ENCODE assay signal across 18 mouse cellular contexts in genomic region chr7:83827402-83828076, GRCm38 (mm10). TPM values are rescaled to one million over a fixed set of nuclear protein-coding genes. Genes with fewer than 3 reads are reported as not detected.
"Had no signal": no experiment of that assay in that cellular context is flagged by ENCODE, and none has a peak within 500 bp of the region (broad histone marks: within the 10 kb centered on the region; RNA-seq: fewer than 3 reads in every experiment).

No protein-coding gene starts in this region.

- H3K27ac ChIP-seq: limb, embryonic 12.5 days; liver, embryonic 13.5 days; lung, embryonic 15.5 days; midbrain, embryonic 10.5 days; neural tube, embryonic 13.5 days had no signal

- ATAC-seq: liver, postnatal 0 days; midbrain, embryonic 16.5 days had no signal

- H3K27me3 ChIP-seq: limb, embryonic 12.5 days; liver, embryonic 13.5 days; lung, embryonic 15.5 days; neural tube, embryonic 13.5 days had no signal

- H3K4me3 ChIP-seq: limb, embryonic 12.5 days; liver, embryonic 13.5 days; lung, embryonic 15.5 days; midbrain, embryonic 10.5 days; neural tube, embryonic 13.5 days had no signal

- H3K9ac ChIP-seq: limb, embryonic 12.5 days; liver, embryonic 13.5 days; liver, postnatal 0 days; lung, embryonic 15.5 days; neural tube, embryonic 13.5 days had no signal

- H3K36me3 ChIP-seq: limb, embryonic 12.5 days; liver, embryonic 13.5 days; lung, embryonic 15.5 days; midbrain, embryonic 10.5 days; neural tube, embryonic 13.5 days had no signal

- DNase-seq: kidney, adult 11 months; kidney, postnatal 36 days; layer of hippocampus, adult 9-11 months; layer of hippocampus, postnatal 36 days; liver; liver, embryonic 13.5 days; liver, postnatal 0 days; lung, postnatal 4 days; right cerebral cortex, postnatal 14 days; thymus, adult 18-20 months; thymus, postnatal 14 days had no signal

- H3K4me2 ChIP-seq: limb, embryonic 12.5 days; liver, embryonic 13.5 days; lung, embryonic 15.5 days; neural tube, embryonic 13.5 days had no signal

- H3K4me1 ChIP-seq: liver, embryonic 13.5 days; neural tube, embryonic 13.5 days had no signal

- H3K9me3 ChIP-seq: limb, embryonic 12.5 days; liver, embryonic 13.5 days; lung, embryonic 15.5 days; midbrain, embryonic 10.5 days; neural tube, embryonic 13.5 days had no signal

RNA-seq across cellular contexts. Expression of gene Cfap161, which starts 32.9 kb away (rescaled TPM):
- total RNA-seq: megakaryocyte, adult 5-6 weeks had no signal
- polyA plus RNA-seq: liver, embryonic 13.5 days; liver, postnatal 0 days; neural tube, embryonic 13.5 days; spleen, adult 2 months had no signal
